7 mouse cellular contexts compared by ENCODE assay signal in the genomic region with DNA sequence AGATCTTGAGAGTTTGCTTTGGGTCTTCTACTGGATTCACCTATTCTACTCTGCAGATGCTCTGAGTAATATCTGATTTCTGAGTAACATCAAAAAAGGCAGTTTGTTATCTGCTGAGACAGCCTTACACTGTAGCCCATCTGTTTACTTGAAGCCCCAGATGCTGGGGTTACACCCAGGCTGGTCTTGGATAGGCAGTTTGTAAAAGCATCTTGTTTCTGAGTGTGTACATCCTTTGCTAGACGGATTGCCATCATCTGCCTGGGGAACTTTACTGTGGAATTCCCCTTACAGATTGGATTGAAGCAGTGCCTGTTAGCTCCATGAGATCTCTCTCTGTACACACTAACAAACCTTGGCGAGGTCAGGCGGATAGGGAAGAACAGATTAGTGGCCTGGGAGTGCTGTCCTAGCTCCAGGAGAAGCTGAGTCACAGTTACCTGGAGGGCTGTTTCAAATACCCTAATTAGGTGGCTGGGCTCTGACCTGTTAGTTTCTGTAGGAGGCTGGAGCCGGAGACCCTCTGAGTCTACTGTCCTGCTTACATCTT. TPM values are rescaled to one million over a fixed set of nuclear protein-coding genes. Genes with fewer than 3 reads are reported as not detected.
A peak's percentile ranks its signal among the peaks of the same experiment; 100 is the strongest.
DNase-seq lines count a peak whose midpoint lies in the region; ATAC-seq lines count a peak whose summit lies in the region.

No protein-coding gene starts in this region.

- DNase-seq in hindbrain, embryonic 14.5 days (ENCODE audit: low spot score), result no peak
- DNase-seq in intestine, embryonic 14.5 days (ENCODE audit: low spot score), result no peak
- no peak for DNase-seq in ovary, postnatal 14 days (ENCODE audit: low spot score)
- DNase-seq in kidney, postnatal 10 days, result no peak

- H3K4me1 ChIP-seq in hindbrain, embryonic 14.5 days (replicated peaks; ENCODE audit: control insufficient read depth, insufficient read depth, low read length), result 0 out of 2 replicates have a peak, but pooled peaks cover 5% of the 10 kb centered on the region
- H3K4me1 ChIP-seq in hindbrain, embryonic 16.5 days (ENCODE audit: control insufficient read depth, insufficient read depth, low read depth, low read length), result peaks cover 6% of the 10 kb centered on the region; the same call in 1 of the 2 replicates
- peaks cover 23% of the 10 kb centered on the region for H3K4me1 ChIP-seq in embryonic facial prominence, embryonic 12.5 days
- peaks cover 14% of the 10 kb centered on the region for H3K4me1 ChIP-seq in intestine, embryonic 14.5 days (replicated peaks; ENCODE audit: control insufficient read depth, insufficient read depth, low read length)

- no peaks in the 10 kb centered on the region for H3K9me3 ChIP-seq in hindbrain, embryonic 14.5 days (ENCODE audit: control insufficient read depth, low read length)
- no peaks in the 10 kb centered on the region for H3K9me3 ChIP-seq in hindbrain, embryonic 16.5 days (ENCODE audit: control insufficient read depth, low read length)
- no peaks in the 10 kb centered on the region for H3K9me3 ChIP-seq in embryonic facial prominence, embryonic 12.5 days
- no peaks in the 10 kb centered on the region for H3K9me3 ChIP-seq in intestine, embryonic 14.5 days (ENCODE audit: control insufficient read depth, low read length)

- no peaks in the 10 kb centered on the region for H3K27me3 ChIP-seq in hindbrain, embryonic 14.5 days (ENCODE audit: control insufficient read depth, insufficient read depth, low read length)
- no peaks in the 10 kb centered on the region for H3K27me3 ChIP-seq in hindbrain, embryonic 16.5 days (replicated peaks; ENCODE audit: control insufficient read depth, insufficient read depth, low read length)
- H3K27me3 ChIP-seq in embryonic facial prominence, embryonic 12.5 days, result no peaks in the 10 kb centered on the region
- no peaks in the 10 kb centered on the region for H3K27me3 ChIP-seq in intestine, embryonic 14.5 days (replicated peaks; ENCODE audit: control insufficient read depth, insufficient read depth, low read length)

- no peak overlapping the region for H3K4me2 ChIP-seq in hindbrain, embryonic 14.5 days (replicated peaks)
- no peak overlapping the region for H3K4me2 ChIP-seq in hindbrain, embryonic 16.5 days (ENCODE audit: low read length)
- no peak overlapping the region for H3K4me2 ChIP-seq in embryonic facial prominence, embryonic 12.5 days (replicated peaks)
- no peak overlapping the region for H3K4me2 ChIP-seq in intestine, embryonic 14.5 days (ENCODE audit: low read length)

- WGBS in hindbrain, embryonic 14.5 days, result 73% methylated on average over 4 of the region's 4 CpGs
- 75% methylated on average over 4 of the region's 4 CpGs for WGBS in hindbrain, embryonic 16.5 days
- WGBS in embryonic facial prominence, embryonic 12.5 days, result 58% methylated on average over 4 of the region's 4 CpGs
- 46% methylated on average over 4 of the region's 4 CpGs for WGBS in intestine, embryonic 14.5 days

- no peak overlapping the region for H3K4me3 ChIP-seq in hindbrain, embryonic 14.5 days (replicated peaks; ENCODE audit: low read length)
- no peak overlapping the region for H3K4me3 ChIP-seq in hindbrain, embryonic 16.5 days (ENCODE audit: low read length)
- H3K4me3 ChIP-seq in embryonic facial prominence, embryonic 12.5 days, result no peak overlapping the region
- H3K4me3 ChIP-seq in intestine, embryonic 14.5 days (ENCODE audit: low read depth, low read length), result no peak overlapping the region

- H3K9ac ChIP-seq in hindbrain, embryonic 14.5 days, result no peak overlapping the region
- no peak overlapping the region for H3K9ac ChIP-seq in hindbrain, embryonic 16.5 days (ENCODE audit: low read depth, low read length)
- no peak overlapping the region for H3K9ac ChIP-seq in embryonic facial prominence, embryonic 12.5 days
- no peak overlapping the region for H3K9ac ChIP-seq in intestine, embryonic 14.5 days (ENCODE audit: low read length)

- no peak for ATAC-seq in hindbrain, embryonic 14.5 days (ENCODE audit: low FRiP score)
- ATAC-seq in hindbrain, embryonic 16.5 days, result no peak
- no peak for ATAC-seq in embryonic facial prominence, embryonic 12.5 days (ENCODE audit: insufficient number of reproducible peaks, insufficient read depth, low FRiP score, low TSS enrichment)
- ATAC-seq in intestine, embryonic 14.5 days (replicated peaks; ENCODE audit: low FRiP score, low TSS enrichment, low read depth), result no peak
- peak; percentile 89 for ATAC-seq in megakaryocyte-erythroid progenitor cell, adult 5-6 weeks (replicated peaks; ENCODE audit: low FRiP score, low TSS enrichment, poor library complexity, severe bottlenecking)

- H3K27ac ChIP-seq in hindbrain, embryonic 14.5 days, result peak overlapping the region; percentile 43; the same call in 1 of the 2 replicates
- H3K27ac ChIP-seq in hindbrain, embryonic 16.5 days (ENCODE audit: low read depth, low read length), result no peak overlapping the region; the same call in 1 of the 2 replicates
- peak overlapping the region; percentile 71 for H3K27ac ChIP-seq in embryonic facial prominence, embryonic 12.5 days
- H3K27ac ChIP-seq in intestine, embryonic 14.5 days (ENCODE audit: low read depth), result peak overlapping the region; percentile 73

- H3K36me3 ChIP-seq in hindbrain, embryonic 14.5 days (replicated peaks; ENCODE audit: control insufficient read depth, insufficient read depth), result no peaks in the 10 kb centered on the region
- no peaks in the 10 kb centered on the region for H3K36me3 ChIP-seq in hindbrain, embryonic 16.5 days (ENCODE audit: control insufficient read depth, insufficient read depth, low read length)
- H3K36me3 ChIP-seq in embryonic facial prominence, embryonic 12.5 days, result no peaks in the 10 kb centered on the region
- H3K36me3 ChIP-seq in intestine, embryonic 14.5 days (ENCODE audit: control insufficient read depth, insufficient read depth, low read length), result no peaks in the 10 kb centered on the region

RNA-seq across cellular contexts. Expression of gene Fgd6, which starts 37.2 kb away (rescaled TPM):
- polyA plus RNA-seq in hindbrain, embryonic 14.5 days (2014; fragmentation: Nextera tagmentation; extraction: Ambion mirVana), result 3.2 and 3.6 TPM in 2 replicates
- polyA plus RNA-seq in hindbrain, embryonic 16.5 days (2015; fragmentation: Nextera tagmentation; extraction: Ambion mirVana), result 2.2 and 2.5 TPM in 2 replicates
- polyA plus RNA-seq in embryonic facial prominence, embryonic 12.5 days (2016; fragmentation: Nextera tagmentation; extraction: Ambion mirVana), result 4.0 and 4.3 TPM in 2 replicates
- polyA plus RNA-seq in intestine, embryonic 14.5 days (2014; fragmentation: Nextera tagmentation; extraction: Ambion mirVana), result 5.0 and 5.1 TPM in 2 replicates
- 9.2 and 9.6 TPM in 2 replicates for total RNA-seq in megakaryocyte-erythroid progenitor cell, adult 5-6 weeks (2014; fragmentation: Nextera tagmentation)
- 2.9 and 3.8 TPM in 2 replicates for total RNA-seq in megakaryocyte-erythroid progenitor cell, adult 5-6 weeks (2017)

RNA-seq across cellular contexts. Expression of gene Vezt, which starts 37.4 kb away (rescaled TPM):
- 56.5 and 62.5 TPM in 2 replicates for polyA plus RNA-seq in hindbrain, embryonic 14.5 days (2014; fragmentation: Nextera tagmentation; extraction: Ambion mirVana)
- polyA plus RNA-seq in hindbrain, embryonic 16.5 days (2015; fragmentation: Nextera tagmentation; extraction: Ambion mirVana), result 52.1 and 54.0 TPM in 2 replicates
- polyA plus RNA-seq in embryonic facial prominence, embryonic 12.5 days (2016; fragmentation: Nextera tagmentation; extraction: Ambion mirVana), result 35.8 and 37.6 TPM in 2 replicates
- 25.6 and 30.0 TPM in 2 replicates for polyA plus RNA-seq in intestine, embryonic 14.5 days (2014; fragmentation: Nextera tagmentation; extraction: Ambion mirVana)
- 17.7 and 21.1 TPM in 2 replicates for total RNA-seq in megakaryocyte-erythroid progenitor cell, adult 5-6 weeks (2014; fragmentation: Nextera tagmentation)
- 10.6 and 15.6 TPM in 2 replicates for total RNA-seq in megakaryocyte-erythroid progenitor cell, adult 5-6 weeks (2017)
